Mouse (Mus musculus): ENCODE data around the gene Raph1.
"Not testable (repeated sequence)": the region's sequence is repeated elsewhere in the genome, so short reads cannot be mapped to it uniquely, and the experiment has no call there.

Gene Raph1

DNA sequence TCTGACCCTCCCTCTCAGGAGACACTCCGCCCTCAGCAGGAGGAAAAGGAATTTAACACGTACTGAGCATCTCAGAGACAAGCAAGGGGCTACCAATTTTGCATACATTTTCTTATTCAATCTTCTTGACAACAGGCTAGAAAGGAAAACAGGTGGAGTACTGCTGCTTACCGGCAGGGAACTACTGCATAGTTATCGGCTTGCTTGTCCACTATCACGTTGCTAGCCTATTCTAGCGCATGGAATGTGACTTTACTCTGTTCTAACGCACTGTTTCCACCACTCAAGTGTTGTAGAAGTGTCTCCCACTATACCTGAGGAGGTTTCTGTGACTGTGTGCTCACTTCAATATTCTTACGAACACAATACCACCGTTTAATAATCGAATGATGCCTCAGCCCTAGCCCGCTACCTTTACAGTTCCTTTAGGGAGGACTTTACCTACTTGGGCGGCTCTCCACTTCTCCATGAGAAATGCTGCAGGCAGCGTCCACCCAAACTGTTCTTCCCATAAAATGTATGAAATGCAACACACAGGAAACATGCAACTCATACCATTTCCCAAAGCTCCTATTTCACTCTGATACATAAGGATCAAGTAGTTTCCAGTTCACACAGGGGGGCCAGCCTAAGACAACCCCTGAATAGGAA lies 1.5 kb downstream of the Raph1 start:
- DNase-seq (ENCODE audit: inconsistent ontology term) = peak; percentile 56

DNA sequence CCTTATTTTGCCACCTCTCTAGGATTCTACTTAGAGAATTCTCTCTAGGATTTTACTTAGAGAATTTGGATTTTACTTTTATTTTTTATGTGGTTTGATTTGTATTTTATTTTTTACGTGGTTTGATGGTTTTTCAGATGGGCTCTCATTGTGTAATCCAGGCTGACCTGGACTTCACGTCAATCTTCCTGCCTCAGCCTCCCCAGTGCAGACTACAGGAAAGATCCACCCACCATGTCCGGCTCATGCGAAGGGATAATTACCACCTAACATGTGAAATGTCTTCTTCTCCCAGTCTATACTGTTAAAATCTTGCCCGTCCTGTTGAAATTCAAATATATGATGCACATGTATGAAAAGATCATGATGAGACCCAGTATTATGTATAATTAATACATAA lies 2.2 kb downstream of the Raph1 start:
- no peak for DNase-seq (ENCODE audit: inconsistent ontology term)

DNA sequence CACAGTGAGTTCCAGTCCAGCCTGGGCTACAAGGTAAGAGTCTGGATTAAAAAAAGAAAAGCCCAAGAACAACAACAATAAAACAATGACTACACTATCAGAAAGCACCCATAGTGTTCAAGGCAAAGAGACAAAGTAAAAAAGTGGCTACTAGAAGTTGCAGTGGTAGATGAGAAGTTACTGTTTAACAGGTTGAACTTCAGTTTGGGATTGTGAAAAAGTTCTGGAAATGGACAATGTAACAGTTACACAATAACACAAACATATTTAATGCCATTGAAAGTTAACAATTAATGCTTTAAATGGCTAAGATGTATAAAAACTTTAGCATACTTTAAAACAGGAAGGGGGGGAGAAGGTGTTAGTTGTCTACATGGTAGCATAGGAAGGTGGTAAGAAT lies 3.9 kb downstream of the Raph1 start:
- no peak for DNase-seq (ENCODE audit: inconsistent ontology term)

DNA sequence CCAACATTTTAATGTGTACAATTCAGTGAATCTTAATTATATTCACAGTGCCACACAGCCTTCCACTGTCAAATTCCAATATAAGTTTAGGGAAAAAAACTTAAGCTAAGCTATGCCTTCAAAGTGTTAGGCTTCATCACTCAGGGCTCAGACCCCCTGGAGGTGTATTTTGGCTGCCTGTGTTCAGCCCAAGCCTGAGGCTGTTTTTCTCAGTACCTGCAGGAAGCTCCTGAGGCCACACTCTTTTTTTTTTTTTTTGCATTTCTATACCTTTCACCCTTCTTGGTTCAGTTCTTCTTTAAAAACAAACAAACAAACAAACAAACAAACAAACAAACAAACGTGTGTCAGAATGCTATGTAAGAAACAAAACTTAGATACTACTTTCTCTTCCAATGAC lies 23.2 kb downstream of the Raph1 start:
- DNase-seq (ENCODE audit: inconsistent ontology term) = no peak

DNA sequence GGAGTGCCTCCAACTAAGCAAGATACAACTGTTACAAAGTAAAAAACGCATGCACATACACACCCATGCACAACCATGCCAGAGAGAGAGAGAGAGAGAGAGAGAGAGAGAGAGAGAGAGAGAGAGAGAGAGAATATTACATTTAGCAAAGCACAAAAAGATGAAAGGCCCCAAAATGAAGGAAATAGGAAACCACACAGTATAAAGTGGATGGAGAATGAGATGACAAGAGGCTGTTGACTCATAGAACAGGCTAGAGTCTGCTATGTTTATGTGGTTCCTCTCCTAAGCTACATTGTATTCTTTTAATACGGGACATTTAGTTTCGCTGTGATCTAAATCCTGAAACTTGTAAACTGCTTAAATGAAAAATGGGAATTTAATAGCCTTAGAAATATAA lies 27.6 kb downstream of the Raph1 start:
- no peak for DNase-seq (ENCODE audit: inconsistent ontology term)

DNA sequence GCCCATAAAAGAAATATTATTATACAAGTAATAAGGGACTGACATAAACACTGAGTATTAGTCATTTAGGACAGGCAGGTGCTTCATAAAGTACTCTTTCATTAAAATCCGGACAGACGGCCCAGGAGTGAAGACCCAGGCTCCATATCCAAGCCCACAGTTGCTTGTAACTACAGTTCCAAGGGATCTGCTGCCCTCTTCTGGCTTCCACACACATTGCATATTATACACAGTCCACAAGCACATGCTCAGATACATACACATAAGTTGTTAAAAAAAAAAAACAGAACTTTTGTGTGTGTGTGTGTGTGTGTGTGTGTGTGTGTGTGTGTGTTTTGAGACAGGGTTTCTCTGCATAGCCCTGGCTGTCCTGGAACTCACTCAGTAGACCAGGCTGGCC lies 32.0 kb downstream of the Raph1 start:
- DNase-seq (ENCODE audit: inconsistent ontology term) = no peak

DNA sequence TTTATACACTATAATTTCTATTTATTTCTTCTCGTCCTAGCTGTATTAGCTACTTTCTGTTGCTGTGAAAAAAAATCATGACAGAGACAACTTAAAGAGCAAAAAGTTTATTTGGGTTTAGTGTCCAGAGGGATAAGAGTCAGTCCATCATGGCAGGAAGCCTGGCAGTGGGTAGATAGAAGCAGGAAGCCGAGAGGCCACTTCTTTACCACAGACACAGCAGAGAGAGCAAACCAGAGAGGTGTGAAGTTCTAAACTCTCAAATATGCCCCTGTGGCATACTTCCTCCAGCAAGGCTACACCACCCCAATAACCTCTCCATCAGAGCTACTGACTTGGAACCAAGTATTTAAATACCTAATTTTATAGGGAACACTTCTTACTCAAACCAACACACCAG lies 36.3 kb downstream of the Raph1 start:
- DNase-seq (ENCODE audit: inconsistent ontology term) = no peak

DNA sequence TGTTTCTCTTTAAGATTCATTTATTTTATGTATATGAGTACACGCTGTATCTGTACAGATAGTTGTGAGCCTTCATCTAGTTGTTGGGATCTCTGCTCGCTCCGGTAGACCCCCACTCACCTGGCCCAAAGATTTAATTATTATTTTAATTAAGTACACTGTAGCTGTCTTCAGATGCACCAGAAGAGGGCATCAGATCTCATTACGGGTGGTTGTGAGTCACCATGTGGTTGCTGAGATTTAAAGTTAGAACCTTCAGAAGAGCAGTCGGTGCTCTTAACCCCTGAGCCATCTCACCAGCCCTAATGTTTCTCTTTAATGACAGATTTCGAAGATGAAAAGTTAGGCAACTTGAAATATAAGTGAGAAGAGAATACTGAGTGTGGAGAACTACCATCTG lies 36.8 kb downstream of the Raph1 start:
- DNase-seq (ENCODE audit: inconsistent ontology term) = no peak

DNA sequence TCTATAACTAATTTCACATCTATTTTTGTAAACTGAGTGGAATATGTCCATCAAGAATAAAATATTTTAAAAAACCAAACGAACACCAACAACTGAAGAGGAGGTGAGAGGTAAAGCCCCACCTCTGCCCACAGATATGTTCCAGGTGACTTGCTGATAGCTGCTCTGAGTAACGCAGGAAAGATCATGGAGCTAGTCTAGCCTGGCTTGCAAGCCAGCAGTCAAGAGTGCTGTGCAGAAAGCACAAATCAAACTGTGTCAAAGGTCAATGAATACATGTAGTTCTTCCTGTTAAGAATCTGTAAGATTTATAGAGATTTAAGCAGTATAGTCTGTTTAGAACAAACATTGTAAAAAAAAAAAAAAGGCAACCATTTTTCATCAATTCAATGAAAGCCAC lies 56.3 kb downstream of the Raph1 start:
- no peak for DNase-seq (ENCODE audit: inconsistent ontology term)

DNA sequence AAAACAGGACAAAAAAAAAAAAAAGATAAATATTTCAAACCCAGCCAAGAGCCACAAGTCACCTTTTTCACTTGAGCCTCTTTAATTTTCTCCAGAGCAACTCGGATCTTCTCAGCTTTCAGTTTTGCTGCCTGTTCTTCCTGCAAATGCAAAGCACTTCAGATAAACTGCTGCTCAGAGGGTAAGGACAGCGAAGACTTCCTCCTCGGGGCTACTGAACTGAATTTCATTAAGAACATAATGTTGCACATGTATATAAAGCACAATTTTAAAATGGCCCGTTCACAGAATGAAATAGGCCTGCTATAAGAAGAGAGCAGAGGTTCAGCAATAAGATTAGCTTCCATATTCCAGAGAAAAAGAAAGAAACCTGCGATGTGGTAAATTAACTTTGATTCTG lies 63.4 kb downstream of the Raph1 start:
- DNase-seq (ENCODE audit: inconsistent ontology term) = no peak

DNA sequence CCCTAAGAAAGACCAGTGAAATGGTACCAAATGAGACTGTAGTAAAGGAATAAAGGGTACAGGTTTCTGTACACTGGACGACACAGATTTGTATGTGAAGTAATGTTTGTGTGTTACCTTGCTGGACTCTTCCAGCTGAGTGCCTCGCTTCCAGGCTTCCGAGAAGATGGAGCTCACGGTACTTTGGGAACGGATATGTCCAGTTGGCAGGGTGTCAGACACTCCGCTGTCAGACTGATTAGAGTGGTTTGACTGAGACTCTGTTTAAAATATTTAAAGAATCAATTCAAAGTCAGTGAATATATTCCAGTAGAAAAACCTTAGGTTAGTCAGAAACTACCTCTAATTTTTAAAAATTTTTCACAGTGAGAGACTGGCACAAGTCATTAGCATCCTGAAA lies 73.5 kb downstream of the Raph1 start:
- no peak for DNase-seq (ENCODE audit: inconsistent ontology term)

DNA sequence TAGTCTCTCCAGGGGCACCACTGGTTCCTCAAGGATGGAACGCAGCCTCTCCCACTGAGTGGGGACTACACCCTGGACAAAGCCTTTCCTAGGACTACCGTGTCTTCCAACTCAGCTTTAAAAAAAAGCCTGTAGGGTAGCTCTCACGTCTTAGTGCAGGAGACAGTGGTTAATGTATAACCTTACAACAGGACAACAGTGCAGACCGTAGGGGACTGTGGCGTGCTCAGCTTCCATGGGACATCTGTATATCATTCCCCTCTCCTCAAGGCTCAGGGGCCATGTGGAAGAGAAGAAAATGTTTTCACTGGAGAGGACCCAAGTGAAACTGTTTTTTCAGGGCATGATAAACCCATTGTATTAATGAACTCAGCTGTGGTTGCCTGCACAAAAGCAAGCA lies 74.5 kb downstream of the Raph1 start:
- no peak for DNase-seq (ENCODE audit: inconsistent ontology term)

DNA sequence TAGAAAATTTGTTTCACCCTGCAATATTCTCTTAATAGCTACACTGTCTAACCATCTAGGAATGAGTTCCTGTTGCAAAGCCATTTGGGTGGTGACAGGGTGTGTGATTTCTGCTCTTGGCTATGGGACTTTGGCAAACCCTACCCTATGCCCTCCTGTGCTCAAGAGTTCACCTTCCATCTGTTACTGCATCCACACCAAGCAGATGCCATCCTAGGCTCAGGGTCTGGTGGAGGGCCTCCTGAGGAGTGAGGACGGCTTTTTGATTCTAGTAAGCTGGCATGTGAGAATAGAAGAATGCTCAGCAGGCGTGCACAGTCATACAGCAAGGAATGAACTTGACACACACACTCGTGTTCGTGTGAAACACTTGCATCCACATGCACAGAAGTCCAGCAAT lies 76.4 kb downstream of the Raph1 start:
- no peak for DNase-seq (ENCODE audit: inconsistent ontology term)

DNA sequence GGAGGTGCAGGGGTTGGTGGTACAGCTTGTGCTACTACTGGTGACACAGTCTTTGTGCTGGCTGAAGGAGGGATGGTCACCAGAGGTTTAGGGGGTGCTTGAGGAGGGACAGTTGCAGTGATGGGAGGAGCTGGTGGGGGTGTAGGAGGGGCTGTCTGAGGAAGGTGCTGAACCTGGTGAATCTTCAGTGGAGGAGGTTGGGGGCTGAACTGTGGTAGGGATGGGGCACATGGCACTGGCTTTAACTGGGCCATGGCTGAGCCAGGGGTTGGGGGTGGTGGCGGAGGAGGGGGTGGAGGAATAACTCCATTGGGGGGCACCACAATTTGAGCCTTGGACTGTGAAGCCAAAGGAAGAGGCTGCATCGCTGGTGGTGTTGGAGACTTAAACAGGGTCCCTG lies 77.2 kb downstream of the Raph1 start:
- no peak for DNase-seq (ENCODE audit: inconsistent ontology term)

DNA sequence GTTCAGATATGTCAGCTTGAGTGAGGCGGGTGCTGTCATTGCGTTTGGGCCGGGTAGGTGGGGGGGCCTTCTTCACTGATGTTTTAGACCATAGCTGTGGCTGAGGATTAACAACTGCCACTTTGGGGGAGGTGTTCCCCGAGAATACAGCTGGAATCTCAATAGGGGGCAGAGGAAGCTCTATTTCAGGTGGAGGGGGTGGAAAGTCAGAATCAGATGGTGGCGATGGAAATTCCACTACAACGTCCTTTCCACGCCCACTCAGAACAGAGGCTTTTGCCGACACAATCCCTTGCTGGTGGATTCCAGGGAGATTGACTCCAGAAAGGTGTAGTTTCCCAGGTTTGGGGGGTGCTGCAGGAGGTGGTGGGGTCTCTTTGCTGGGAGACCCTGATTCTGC lies 78.3 kb downstream of the Raph1 start:
- no peak for DNase-seq (ENCODE audit: inconsistent ontology term)

DNA sequence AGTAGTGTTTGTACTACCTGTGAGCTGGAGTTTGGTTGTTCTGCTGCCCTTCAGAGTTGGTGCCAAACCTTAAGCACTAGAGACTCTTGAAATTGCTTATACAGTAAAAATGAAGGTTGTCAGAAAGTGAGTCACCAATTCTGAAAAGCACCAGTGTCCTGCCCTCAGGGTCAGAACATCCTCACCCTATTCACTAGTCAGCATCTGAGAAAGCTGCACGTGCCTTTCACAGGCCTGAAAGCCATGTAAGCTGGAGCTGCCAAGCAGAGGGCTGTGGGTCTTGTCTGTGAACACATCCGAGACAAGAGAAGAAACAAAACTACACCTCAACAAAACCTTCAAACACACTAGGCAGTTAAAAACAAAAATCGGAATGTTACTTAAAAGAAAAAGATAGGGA lies 81.3 kb downstream of the Raph1 start:
- no peak for DNase-seq (ENCODE audit: inconsistent ontology term)

DNA sequence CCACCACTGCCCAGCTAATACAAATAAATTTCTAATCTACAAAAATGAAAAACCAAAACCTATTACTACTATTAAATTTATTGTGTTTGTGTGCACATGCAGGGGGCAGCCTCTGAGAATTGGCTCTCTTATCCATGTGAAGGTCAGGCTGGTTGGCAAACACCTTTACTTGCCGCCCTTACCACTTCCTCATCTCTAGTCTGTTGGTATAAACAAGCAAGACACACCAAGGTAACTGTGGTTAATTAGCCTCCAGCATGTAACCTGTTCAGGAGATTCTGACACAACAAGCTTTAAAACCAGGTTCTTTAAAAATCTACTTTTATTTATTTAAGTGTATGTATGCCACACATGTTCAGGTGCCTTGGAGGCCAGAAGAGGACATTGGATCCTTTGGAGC lies 84.0 kb downstream of the Raph1 start:
- DNase-seq (ENCODE audit: inconsistent ontology term) = no peak

DNA sequence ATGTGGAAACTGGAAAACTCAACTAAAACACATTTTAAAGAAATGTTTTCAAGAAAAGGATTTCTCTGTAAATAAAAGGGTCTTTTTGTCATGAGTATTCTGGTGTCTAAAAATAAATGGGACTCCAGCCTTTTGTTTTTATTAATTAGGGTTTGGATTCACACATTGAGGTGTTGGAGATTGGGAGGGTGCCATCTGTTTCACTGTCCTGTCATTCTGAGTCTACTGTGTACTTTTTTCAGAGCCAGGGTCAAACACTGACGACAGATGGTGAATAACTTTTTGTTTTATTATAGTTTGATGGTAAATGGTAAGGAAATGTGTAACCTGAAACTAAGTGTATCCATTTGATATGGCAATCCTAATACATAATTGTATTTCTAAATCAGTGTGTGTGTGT lies 85.3 kb downstream of the Raph1 start:
- DNase-seq (ENCODE audit: inconsistent ontology term) = no peak

DNA sequence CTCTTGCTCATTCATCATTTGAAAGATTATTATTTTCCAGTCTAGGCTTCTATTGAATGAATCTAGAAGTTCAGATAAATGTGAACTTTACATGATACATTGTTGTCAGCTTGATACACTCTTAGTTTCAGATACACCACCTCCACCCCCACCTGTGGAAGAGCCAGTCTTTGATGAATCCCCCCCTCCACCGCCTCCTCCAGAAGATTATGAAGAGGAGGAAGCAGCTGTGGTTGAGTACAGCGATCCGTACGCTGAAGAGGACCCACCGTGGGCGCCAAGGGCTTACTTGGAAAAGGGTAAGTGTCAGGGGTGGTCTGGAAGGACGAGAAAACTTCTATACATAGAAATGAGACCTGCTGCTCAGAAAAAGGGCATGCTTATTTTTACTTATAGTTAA lies 96.4 kb downstream of the Raph1 start:
- no peak for DNase-seq (ENCODE audit: inconsistent ontology term)

DNA sequence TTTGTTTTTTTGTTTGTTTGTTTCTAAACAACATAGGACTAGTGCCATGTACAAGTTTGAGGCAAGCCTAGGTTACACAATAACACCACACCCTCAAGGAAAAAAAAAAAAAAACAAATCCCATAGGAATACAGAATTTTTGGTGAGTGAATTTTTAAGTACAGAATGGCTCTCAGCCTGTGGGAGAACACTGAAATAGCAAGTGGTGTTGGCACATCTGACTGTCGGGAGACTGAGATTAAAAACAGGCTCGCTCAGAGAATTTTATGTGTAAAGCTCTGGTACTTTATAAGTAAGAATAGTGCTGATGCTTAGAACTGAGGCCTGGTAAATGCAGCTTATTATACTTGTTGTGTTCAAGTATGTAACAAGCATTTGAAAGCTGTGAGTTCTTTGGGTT lies 97.4 kb downstream of the Raph1 start:
- no peak for DNase-seq (ENCODE audit: inconsistent ontology term)

DNA sequence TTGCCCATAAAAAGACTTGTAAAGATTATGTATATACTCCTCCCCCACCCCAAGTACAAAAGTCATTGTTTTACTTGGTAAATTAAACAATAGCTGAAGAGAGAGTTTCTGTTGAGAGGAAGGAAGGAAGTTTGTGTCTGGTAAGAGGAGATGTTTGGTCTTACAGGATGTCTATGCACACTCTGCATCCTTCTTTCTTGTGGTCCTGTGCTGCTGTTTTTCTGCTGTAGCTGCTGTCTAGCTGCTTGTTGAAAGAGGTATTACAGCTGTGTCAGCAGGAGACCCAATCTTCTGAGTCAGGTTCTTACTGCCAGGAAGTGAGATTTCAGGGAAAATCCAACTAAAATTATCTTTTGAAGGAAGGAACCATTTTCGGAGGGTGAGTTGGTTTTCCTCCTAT lies 106.3 kb downstream of the Raph1 start:
- DNase-seq (ENCODE audit: inconsistent ontology term) = no peak

DNA sequence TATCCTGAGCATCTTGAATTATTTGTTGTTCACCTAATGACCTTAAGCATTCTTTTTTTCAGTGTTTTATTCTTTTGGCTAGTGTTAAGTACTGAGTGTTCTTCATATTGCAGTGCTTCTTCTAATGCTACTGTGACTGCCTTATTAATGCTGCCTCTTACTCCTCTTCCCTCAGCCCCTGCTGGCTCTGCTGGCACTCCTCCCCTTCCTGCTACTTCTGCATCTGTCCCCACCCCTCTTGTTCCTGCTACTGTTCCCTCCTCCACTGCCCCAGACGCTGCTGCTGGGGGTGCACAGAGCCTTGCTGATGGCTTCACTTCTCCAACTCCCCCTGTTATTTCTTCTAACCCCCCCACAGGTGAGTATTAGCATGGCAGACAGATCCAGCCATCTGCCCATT lies 117.0 kb downstream of the Raph1 start:
- DNase-seq (ENCODE audit: inconsistent ontology term) = no peak

DNA sequence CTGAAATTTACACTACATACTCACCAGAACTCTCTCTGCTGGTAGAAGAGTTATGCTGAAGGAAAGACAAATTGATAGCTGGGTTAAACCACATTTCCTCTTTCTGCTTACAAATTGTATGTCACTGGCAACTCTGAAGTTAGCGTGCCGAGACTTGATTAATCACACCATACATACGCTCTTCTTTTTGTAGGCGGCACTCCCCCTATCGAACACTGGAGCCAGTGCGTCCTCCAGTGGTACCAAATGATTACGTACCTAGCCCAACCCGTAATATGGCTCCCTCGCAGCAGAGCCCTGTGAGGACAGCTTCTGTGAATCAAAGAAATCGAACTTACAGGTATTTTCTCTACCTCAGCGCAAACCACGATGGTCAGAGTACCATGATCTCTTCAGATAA lies 119.8 kb downstream of the Raph1 start:
- no peak for DNase-seq (ENCODE audit: inconsistent ontology term)

DNA sequence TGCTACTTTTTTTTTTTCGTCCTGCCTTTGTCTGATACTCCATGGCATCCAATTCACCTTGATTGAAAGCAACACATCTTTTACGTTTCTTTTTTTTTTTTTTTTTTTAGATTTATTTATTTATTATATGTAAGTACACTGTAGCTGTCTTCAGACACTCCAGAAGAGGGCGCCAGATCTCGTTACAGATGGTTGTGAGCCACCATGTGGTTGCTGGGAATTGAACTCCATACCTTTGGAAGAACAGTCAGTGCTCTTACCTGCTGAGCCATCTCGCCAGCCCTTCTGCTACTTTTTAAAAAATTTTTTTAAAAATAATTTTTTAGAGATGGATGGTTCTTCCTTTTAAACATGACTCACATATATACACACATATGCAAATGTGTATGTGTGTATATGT lies 125.5 kb downstream of the Raph1 start:
- DNase-seq (ENCODE audit: inconsistent ontology term) = not testable (repeated sequence)

DNA sequence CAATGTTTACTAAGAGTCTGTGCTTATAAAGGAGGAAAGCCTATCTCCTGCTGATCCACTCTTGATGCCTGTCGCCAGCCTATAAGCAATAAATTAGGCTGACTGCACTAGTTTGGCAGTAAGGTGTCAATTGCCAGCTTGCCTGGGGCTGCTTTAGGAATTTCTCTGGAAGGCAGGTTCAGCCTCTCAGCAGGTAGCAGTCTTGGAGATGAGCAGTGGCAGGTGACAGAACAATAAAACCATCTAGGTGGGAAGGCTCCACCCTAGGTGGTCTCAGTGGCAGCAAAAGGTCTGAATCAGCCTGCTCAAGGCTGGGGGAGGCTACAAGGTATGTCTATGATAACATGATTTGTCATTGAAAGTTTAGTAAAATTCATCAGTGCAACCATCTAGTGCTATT lies 134.4 kb downstream of the Raph1 start:
- DNase-seq (ENCODE audit: inconsistent ontology term) = no peak
